Mouse (Mus musculus): ENCODE measurements around the gene Rac1. TPM values are rescaled to one million over a fixed set of nuclear protein-coding genes. Genes with fewer than 3 reads are reported as not detected.
A peak's percentile ranks its signal among the peaks of the same experiment; 100 is the strongest.

Rac1 gene
- total and polyA plus RNA-seq, 3 experiments = 204 to 231 (median 219) TPM

DNA sequence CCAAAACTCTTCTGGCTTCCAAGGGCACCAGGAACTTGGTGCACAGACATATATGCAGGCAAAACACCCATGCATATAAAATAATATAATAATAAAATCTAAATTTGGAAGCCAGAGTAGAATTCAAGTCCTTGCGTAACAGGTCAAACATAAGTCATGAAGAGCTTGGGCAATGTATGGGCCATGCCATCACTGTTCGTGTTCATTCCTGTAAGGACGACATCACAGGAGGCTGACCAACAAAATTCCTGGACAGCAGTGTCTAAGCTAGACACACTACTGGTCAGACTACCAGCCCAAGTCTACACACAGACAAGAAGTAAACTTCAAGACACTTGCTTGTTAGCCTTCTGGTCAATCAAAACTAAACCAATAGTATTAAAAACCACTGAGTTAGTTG is 5.0 kb downstream of the Rac1 start:
- no peak for TF ChIP-seq CTCF (IDR thresholded peaks at IDR 0.05)
- no peak for TF ChIP-seq POLR2A (IDR thresholded peaks at IDR 0.05; ENCODE audit: insufficient read depth, low read depth, low read length)
- Histone ChIP-seq H3K79me2 (replicated peaks; ENCODE audit: control insufficient read depth, insufficient read depth, low read length) (peaks cover 15% of the 10 kb centered on the region), H3K27me3 (ENCODE audit: control insufficient read depth, insufficient read depth, low read length) (no peaks in the 10 kb centered on the region), H3K4me1 (ENCODE audit: control insufficient read depth, insufficient read depth, low read length) (peaks cover 30% of the 10 kb centered on the region), H3K36me3 (ENCODE audit: control insufficient read depth, insufficient read depth, low read length) (peaks cover 27% of the 10 kb centered on the region), H3K9ac (ENCODE audit: low read depth, low read length) (no peak overlapping the region), H3K4me3 (no peak overlapping the region), H3K27ac (no peak overlapping the region)
- DNase-seq = no peak
- 35% methylated on average over 3 of the region's 3 CpGs for WGBS
- intact Hi-C loops (cut with DNase I) = no loop called here

DNA sequence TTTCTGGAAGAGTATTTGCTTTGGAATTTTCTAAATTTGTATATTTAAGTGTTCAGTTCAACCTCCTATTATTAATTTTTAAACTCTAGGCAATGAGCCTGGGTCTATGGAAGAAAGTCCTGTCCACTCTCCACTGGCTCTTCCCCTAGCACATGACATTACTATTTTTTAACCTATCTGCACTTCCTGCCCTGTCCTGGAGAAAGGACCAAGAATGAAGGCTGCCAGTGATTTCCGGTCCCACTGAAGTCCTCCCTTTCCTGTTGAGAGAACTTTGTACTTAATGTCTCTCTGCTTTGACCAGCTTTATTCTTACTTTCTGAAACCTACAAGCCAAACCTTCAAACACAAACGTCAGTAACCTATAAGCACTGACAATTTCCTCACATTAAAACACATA is 7.4 kb downstream of the Rac1 start:
- 7% methylated on average over 2 of the region's 2 CpGs for WGBS
- Histone ChIP-seq H3K27me3 (ENCODE audit: control insufficient read depth, insufficient read depth, low read length) (no peaks in the 10 kb centered on the region), H3K4me3 (peak overlapping the region; percentile 2; the same call in 1 of the 2 replicates), H3K79me2 (replicated peaks; ENCODE audit: control insufficient read depth, insufficient read depth, low read length) (peaks cover 13% of the 10 kb centered on the region), H3K27ac (peak overlapping the region; percentile 78), H3K9ac (ENCODE audit: low read depth, low read length) (no peak overlapping the region; the same call in 1 of the 2 replicates), H3K4me1 (ENCODE audit: control insufficient read depth, insufficient read depth, low read length) (peaks cover 35% of the 10 kb centered on the region), H3K36me3 (ENCODE audit: control insufficient read depth, insufficient read depth, low read length) (peaks cover 33% of the 10 kb centered on the region)
- TF ChIP-seq EP300 (IDR thresholded peaks at IDR 0.05; ENCODE audit: insufficient read depth, low read depth, low read length) (no peak), CTCF (IDR thresholded peaks at IDR 0.05) (no peak), POLR2A (IDR thresholded peaks at IDR 0.05; ENCODE audit: insufficient read depth, low read depth, low read length) (no peak)
- intact Hi-C loops (cut with DNase I) = no loop called here
- no peak for DNase-seq

DNA sequence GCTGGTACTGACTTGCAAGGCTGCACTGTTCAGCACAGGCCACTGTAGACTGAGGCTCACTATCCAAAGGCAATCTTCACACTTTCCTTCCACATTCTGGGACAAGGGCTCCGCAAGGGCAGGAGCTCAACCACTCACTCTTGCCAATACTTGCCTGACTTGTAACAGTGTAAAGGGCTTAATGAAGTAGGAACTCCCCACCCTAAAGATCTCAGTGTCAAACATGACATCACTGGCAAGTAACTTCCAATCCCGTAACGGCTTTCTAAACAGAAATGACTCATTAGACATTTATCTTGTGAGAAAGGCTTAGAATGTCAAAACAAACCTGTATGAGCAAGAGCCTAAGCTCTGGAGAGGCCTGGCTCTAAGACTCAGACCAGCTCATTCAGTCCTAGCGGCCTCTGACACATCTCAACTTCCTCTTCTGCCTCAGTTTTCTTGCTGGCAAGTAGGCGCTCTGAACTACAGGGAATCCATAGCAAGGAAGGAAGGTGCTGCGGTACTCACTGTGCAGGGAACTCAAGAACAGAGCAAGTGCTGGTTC is 9.7 kb downstream of the Rac1 start:
- DNase-seq = no peak
- H3K36me3 ChIP-seq (ENCODE audit: control insufficient read depth, insufficient read depth, low read length) = peaks cover 48% of the 10 kb centered on the region
- 0 out of 2 replicates have a peak, but pooled peaks have one; percentile 12 for TF ChIP-seq EP300 (IDR thresholded peaks at IDR 0.05; ENCODE audit: insufficient read depth, low read depth, low read length)
- TF ChIP-seq CTCF (IDR thresholded peaks at IDR 0.05) = no peak
- TF ChIP-seq POLR2A (IDR thresholded peaks at IDR 0.05; ENCODE audit: insufficient read depth, low read depth, low read length) = no peak
- H3K27me3 ChIP-seq (ENCODE audit: control insufficient read depth, insufficient read depth, low read length) = no peaks in the 10 kb centered on the region
- peak overlapping the region; percentile 18 for H3K4me3 ChIP-seq
- intact Hi-C loops (cut with DNase I) = no loop called here
- peaks cover 41% of the 10 kb centered on the region for H3K4me1 ChIP-seq (ENCODE audit: control insufficient read depth, insufficient read depth, low read length)
- H3K27ac ChIP-seq = peak overlapping the region; percentile 38
- WGBS = 21% methylated on average over 6 of the region's 6 CpGs
- H3K9ac ChIP-seq (ENCODE audit: low read depth, low read length) = peak overlapping the region; percentile 60
- H3K79me2 ChIP-seq (replicated peaks; ENCODE audit: control insufficient read depth, insufficient read depth, low read length) = peaks cover 15% of the 10 kb centered on the region

DNA sequence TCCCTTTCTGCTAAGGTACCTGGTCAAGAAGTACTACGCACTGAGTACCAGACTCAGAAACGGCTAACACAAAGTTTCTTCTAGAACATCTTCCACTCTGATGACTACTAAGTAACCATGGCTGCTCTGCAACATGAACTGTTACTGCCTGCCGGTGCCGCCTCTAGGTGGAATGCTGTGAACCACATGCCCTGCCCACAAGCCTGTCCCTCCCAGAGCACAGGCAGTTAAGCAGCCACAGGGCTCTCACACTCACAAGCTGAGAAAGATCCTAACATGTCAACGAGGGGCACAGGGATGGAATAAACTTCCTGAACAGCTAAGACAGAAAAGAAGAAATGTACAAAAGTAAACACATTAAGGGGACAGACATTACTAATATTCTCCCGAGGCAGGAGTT is 10.4 kb downstream of the Rac1 start:
- TF ChIP-seq EP300 (IDR thresholded peaks at IDR 0.05; ENCODE audit: insufficient read depth, low read depth, low read length) = no peak
- TF ChIP-seq POLR2A (IDR thresholded peaks at IDR 0.05; ENCODE audit: insufficient read depth, low read depth, low read length) = no peak
- no peak for TF ChIP-seq CTCF (IDR thresholded peaks at IDR 0.05)
- Histone ChIP-seq H3K36me3 (ENCODE audit: control insufficient read depth, insufficient read depth, low read length) (peaks cover 48% of the 10 kb centered on the region), H3K4me3 (no peak overlapping the region), H3K79me2 (replicated peaks; ENCODE audit: control insufficient read depth, insufficient read depth, low read length) (peaks cover 13% of the 10 kb centered on the region), H3K9ac (ENCODE audit: low read depth, low read length) (peak overlapping the region; percentile 18; the same call in 1 of the 2 replicates), H3K4me1 (ENCODE audit: control insufficient read depth, insufficient read depth, low read length) (peaks cover 41% of the 10 kb centered on the region), H3K27me3 (ENCODE audit: control insufficient read depth, insufficient read depth, low read length) (no peaks in the 10 kb centered on the region), H3K27ac (peak overlapping the region; percentile 38; the same call in 1 of the 2 replicates)
- DNase-seq = no peak
- intact Hi-C loops (cut with DNase I) = no loop called here
- WGBS = 33% methylated on average over 6 of the region's 6 CpGs

DNA sequence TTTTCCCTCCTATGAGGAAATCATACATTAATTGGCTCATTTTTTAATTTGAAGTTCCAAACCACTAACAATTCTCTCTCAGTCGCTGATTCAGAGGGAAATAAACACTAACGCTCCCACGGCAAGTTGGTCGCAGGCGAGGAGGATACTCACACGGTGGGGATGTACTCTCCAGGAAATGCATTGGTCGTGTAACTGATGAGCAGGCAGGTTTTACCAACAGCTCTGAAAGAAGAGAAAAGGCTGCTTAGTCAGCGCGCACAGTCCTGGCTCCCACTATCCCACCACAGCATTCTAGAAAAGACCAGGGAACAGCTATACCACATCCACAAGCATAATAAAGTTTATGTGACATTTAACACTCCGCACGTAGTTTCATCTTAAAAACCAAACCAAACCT is 10.8 kb downstream of the Rac1 start:
- H3K27me3 ChIP-seq (ENCODE audit: control insufficient read depth, insufficient read depth, low read length) = no peaks in the 10 kb centered on the region
- no peak overlapping the region; the same call in 1 of the 2 replicates for H3K27ac ChIP-seq
- TF ChIP-seq EP300 (IDR thresholded peaks at IDR 0.05; ENCODE audit: insufficient read depth, low read depth, low read length) (no peak), CTCF (IDR thresholded peaks at IDR 0.05) (no peak), POLR2A (IDR thresholded peaks at IDR 0.05; ENCODE audit: insufficient read depth, low read depth, low read length) (no peak)
- H3K36me3 ChIP-seq (ENCODE audit: control insufficient read depth, insufficient read depth, low read length) = peaks cover 49% of the 10 kb centered on the region
- H3K9ac ChIP-seq (ENCODE audit: low read depth, low read length) = no peak overlapping the region
- intact Hi-C loops (cut with DNase I) = no loop called here
- H3K79me2 ChIP-seq (replicated peaks; ENCODE audit: control insufficient read depth, insufficient read depth, low read length) = peaks cover 13% of the 10 kb centered on the region
- 66% methylated on average over 11 of the region's 11 CpGs for WGBS
- no peak for DNase-seq
- H3K4me3 ChIP-seq = no peak overlapping the region
- peaks cover 42% of the 10 kb centered on the region for H3K4me1 ChIP-seq (ENCODE audit: control insufficient read depth, insufficient read depth, low read length)

DNA sequence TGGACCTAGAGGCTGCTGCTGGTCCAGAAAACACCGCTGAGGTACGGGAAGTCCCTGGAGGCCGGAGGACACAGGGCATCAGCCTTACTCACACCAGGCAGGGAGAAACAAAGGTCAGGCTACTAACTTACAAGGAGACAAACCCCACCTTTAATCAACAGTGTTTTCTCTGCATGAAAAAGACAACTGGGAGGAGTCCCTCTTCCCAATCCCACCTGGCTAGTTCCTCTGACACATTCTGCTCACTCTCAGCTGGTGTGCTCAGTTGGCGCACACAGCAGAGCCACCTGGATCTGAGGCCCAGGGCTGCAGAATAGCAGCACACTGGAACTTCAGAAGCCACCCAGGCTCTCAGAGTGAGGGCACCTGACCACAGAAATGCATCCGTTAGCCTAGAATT is 13.0 kb downstream of the Rac1 start:
- intact Hi-C loops (cut with DNase I) = no loop called here
- peaks cover 13% of the 10 kb centered on the region for H3K79me2 ChIP-seq (replicated peaks; ENCODE audit: control insufficient read depth, insufficient read depth, low read length)
- no peak overlapping the region for H3K4me3 ChIP-seq
- H3K4me1 ChIP-seq (ENCODE audit: control insufficient read depth, insufficient read depth, low read length) = peaks cover 47% of the 10 kb centered on the region
- WGBS = 52% methylated on average over 5 of the region's 5 CpGs
- no peak for DNase-seq
- no peak overlapping the region; the same call in 1 of the 2 replicates for H3K27ac ChIP-seq
- no peak for TF ChIP-seq CTCF (IDR thresholded peaks at IDR 0.05)
- TF ChIP-seq POLR2A (IDR thresholded peaks at IDR 0.05; ENCODE audit: insufficient read depth, low read depth, low read length) = no peak
- no peak for TF ChIP-seq EP300 (IDR thresholded peaks at IDR 0.05; ENCODE audit: insufficient read depth, low read depth, low read length)
- H3K36me3 ChIP-seq (ENCODE audit: control insufficient read depth, insufficient read depth, low read length) = peaks cover 50% of the 10 kb centered on the region
- H3K9ac ChIP-seq (ENCODE audit: low read depth, low read length) = no peak overlapping the region
- H3K27me3 ChIP-seq (ENCODE audit: control insufficient read depth, insufficient read depth, low read length) = no peaks in the 10 kb centered on the region

Measured in heart, adult 2 months (tissue).